Mouse (Mus musculus) heart, postnatal 0 days (tissue): ENCODE data around the gene Rhox9.
"Not testable (repeated sequence)": the region's sequence is repeated elsewhere in the genome, so short reads cannot be mapped to it uniquely, and the experiment has no call there.

Source experiments
- CTCF ChIP-seq: IDR thresholded peaks from 2 replicates; pipeline ENCODE4 v1.5.1; 2016; ENCODE audit warnings: antibody characterized with exemption, control low read depth, low read depth
- EP300 ChIP-seq: IDR thresholded peaks from 2 replicates; pipeline ENCODE4 v1.6.1; 2016; ENCODE audit warnings: antibody characterized with exemption, low read depth

DNA sequence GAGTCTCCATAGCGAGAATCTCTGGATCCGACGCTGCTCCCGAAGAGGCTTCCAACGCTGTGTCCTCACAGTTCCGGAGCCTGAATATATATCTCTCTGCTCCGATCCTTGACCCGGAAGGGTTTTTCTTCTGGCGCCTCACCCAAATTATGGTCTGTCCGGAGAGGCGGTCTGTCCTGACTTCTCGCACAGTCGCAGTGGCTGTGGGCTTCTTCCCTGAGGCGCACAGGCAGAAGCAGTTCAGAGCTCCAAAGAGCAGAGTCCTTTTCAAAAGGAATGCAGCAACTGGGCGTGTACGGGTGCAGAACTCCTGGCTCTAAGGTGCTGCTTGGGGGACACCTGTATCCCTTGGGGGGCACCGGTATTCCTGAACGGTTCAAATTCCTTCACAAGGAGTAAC lies at the start of gene Rhox9:
- not testable (repeated sequence) for TF ChIP-seq EP300, CTCF
